Mouse (Mus musculus): ENCODE data around the gene 1810046K07Rik. TPM values are rescaled to one million over a fixed set of nuclear protein-coding genes. Genes with fewer than 3 reads are reported as not detected.
A peak's percentile ranks its signal among the peaks of the same experiment; 100 is the strongest.

The 1810046K07Rik gene
- total RNA-seq, 2 experiments from 2014 or later, result not detected

DNA sequence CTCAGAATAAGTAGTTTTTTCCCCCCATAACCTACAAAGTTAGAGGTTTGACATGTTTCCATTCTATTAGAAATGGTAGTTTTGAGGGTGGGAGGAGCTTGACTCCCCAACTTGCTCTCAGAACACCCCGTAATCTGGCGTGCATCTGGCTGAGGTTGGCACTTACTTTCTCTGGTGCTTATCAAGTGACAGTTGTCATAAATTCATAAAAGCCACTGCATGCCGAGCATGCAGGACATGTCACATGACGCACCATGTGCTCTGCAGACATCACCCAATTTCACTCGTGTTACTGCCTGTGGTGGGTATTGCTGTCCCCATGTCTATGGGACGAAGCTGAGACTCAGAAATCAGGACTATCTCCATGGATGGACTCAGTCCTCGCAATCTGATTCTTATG is 18.2 kb downstream of the 1810046K07Rik start:
- peak; percentile 81 for ATAC-seq (replicated peaks; ENCODE audit: low FRiP score, low TSS enrichment, poor library complexity, severe bottlenecking)

DNA sequence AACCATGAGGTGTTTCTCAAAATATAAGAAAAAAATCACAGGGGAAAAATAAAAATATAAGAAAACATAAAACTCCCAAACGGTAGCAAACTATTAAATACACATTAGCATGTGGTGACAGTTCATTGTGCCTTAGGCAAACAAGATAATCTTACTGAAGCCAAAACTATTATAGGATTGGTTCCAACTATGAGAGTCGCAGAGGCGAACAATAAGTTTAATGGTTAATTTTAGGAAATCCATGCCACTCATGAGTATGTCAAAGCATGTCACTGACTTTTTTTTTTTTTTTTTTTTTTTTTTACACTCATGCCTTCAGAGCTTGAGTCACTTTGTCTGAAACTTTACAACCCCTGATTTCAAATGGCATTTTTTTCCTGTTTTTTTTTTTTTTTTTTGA is 22.4 kb downstream of the 1810046K07Rik start:
- ATAC-seq (replicated peaks; ENCODE audit: low FRiP score, low TSS enrichment, poor library complexity, severe bottlenecking), result no peak

DNA sequence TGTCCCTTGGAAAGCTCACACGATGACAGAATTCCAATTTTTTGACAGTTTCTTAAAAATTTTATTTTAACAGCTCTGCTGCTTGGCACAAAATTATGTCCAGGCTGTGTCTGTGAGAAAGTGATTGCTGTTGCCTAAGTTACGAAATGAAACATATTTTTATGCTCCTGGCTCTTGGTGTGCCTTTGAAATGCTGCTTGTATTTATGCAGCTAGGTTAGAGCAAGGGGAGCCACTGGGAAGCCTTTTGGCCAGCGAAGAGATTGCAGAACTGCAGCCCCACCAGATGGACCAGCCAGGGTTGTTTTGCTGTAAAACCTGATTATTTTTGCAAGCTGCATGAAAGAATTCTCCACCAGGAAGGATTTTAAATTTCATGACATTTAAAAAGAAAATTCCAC is 23.6 kb downstream of the 1810046K07Rik start:
- ATAC-seq (replicated peaks; ENCODE audit: low FRiP score, low TSS enrichment, poor library complexity, severe bottlenecking), result no peak

DNA sequence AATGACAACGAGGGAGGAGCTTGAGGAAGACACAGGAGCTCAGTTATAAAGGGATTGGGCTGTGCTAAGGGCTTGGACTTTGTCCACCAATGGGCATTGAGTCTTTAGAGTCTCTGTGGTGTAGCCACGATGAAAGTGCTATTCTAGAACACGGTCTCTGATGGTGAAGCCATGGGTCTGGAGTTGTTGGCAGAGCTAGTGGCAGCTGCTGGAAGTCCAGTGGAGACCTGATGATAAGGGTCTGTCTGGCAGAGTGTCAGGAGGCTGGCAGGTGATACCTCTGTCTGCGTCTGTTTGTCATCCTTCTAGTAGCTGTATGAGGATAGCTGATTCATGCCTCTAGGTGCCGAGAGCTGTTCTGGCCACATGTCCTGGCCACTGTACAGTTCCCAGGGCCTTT is 24.7 kb downstream of the 1810046K07Rik start:
- ATAC-seq (replicated peaks; ENCODE audit: low FRiP score, low TSS enrichment, poor library complexity, severe bottlenecking), result peak; percentile 77

DNA sequence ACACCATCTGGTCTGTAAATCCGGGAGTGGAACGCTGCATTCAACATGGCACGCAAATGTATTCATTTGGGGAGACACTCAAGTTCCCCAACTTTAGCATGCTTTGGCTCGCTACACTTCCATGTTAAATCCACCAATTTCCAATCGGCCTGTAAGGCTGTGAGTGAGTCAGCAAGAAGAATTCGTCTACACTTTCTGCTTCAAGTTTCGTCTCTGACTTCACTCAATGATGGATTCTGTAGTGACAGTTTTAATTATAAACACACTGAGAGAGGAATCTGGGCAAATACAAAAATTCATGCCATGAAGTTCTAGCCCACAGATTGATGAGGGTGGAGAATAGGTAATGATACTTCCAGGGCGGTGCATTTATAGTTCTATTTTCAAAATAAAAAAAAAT is 35.2 kb downstream of the 1810046K07Rik start:
- no peak for ATAC-seq (replicated peaks; ENCODE audit: low FRiP score, low TSS enrichment, poor library complexity, severe bottlenecking)

DNA sequence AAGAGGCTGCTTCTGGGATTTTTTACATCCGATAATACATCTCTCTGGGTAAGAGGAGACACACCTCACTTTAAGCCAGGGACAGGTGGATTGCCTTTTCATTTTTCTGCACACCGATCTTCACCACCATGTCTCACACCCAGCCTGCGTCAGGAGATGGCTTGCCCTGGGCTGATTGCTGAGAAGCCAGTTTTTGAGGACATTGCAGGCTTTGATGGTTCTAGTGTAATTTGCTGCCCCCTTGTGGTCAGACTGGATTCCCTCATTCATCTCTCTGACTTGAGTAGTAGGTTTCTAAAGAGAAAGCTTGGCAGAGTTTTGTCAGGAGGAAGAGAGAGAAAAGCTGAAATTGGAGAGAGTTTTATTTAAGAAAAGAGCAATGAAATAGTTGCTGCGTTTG is 36.0 kb downstream of the 1810046K07Rik start:
- peak; percentile 94 for ATAC-seq (replicated peaks; ENCODE audit: low FRiP score, low TSS enrichment, poor library complexity, severe bottlenecking)

DNA sequence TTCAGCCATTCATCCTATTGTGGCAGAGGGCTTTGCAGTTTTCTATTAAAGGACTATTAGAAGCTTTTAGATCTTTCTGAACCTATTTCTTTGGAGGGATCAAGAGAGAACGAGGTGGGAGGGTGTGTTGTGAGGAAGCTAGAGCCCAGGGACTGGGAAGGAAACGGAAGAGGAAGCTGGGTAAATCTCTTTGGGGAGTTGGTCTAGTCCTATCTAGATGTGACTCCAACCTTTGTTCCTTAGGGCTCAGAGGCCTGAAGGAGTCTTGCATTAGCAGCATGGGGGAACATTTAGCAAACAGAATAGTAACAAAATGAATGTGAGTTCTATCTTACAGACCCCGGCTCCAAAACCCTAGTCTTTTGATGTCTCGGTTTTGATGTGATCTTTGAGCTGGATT is 37.7 kb downstream of the 1810046K07Rik start:
- no peak for ATAC-seq (replicated peaks; ENCODE audit: low FRiP score, low TSS enrichment, poor library complexity, severe bottlenecking)

DNA sequence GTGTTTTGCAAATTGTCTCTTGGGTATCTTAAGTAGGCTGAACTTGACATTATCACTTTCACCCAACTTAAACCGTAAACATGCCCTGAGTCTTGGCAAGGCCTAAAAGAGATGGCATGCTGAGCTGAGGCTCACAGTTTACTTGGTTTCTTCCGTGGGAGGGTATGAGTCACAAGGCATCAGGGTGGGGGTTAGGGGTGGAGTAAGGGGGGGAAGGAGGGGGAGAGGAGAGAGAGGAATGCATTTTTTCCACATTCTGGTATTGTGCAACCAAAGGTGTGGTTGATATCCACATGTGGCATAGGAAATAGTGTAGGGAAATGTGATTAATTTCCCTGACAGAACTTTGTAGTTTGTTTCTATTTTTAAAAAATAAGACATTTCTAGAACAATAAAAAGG is 42.6 kb downstream of the 1810046K07Rik start:
- ATAC-seq (replicated peaks; ENCODE audit: low FRiP score, low TSS enrichment, poor library complexity, severe bottlenecking), result no peak

DNA sequence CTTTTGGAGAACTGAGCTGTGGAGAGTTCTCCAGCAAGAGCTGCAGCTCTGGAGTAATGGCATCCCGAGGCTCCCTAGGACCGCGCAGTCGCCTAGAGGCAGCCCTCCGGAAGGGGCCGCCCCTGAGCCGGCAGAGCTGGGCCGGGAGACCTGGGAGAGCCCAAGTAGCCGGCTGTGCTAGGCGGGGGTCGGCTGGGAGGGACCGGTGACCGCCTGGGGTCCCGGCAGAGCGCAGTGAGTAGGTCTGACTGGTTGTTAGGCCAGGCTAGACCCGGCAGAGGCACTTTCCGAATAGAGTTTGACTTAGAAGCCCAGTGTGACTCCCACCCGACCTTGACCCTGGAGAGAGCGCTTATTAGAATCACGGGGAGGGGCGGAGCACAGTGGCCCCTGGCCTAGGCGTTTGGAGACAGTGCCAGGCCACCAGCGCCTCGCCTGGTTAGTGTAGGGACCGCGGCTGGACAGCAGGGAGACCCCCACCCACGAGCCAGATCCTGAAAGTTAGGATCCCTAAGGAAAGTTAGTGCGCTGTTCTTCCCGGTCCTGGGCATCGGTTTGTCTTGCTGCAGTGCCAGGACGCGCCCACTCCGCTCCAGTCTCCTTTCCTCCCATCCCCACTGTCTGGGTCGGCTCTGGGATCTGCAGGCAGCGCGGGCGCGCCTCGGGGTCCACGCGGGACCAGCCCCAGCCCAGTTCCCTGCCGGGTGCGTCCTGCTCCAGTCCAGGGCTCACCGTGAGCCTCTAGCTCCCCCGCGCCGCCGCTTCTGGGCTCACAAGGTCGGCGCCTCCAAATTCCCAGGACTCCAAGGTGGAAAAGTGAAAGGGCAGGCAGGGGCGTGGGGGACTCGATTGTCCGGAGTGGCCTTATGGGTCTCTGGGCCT is 50.0 kb downstream of the 1810046K07Rik start, which contains the start of gene Colca2:
Gene Colca2 (minus strand): TSS at position 70 of the 882 bp plus-strand sequence.
- ATAC-seq (replicated peaks; ENCODE audit: low FRiP score, low TSS enrichment, poor library complexity, severe bottlenecking), result peak; percentile 88

DNA sequence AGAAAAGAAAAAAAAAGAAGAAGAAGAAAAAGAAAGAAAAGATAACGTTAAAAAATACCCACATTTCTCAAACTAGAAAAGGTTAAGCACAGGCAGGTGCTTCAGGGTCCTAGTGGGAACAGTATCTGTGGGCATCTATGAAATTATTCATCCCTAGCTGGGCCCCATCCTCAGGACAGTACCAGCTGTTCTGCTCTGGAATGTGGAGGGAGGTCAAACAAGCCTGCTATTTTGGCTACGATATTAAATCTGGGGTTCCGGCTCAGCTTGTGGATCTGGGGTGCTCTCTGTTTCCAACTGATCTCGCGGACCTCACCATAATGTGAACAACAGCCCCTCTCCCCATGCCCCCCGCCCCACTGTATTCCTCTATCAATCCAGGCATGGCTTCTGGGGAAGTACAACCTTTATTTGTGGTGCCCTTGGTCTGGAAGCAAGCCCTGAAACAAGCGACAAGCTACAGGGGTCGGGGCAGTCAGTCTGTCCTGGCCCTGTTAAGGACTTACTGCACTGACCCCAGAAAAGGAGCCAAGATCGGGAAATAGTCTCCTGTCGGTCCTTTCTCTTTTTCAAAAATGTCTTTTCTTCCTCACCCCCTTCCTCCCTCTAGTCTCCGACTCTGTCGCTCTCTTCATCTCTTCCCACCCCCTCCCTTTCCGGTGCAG is 50.8 kb downstream of the 1810046K07Rik start:
- 0 out of 2 replicates have a peak, but pooled peaks have one; percentile 13 for ATAC-seq (replicated peaks; ENCODE audit: low FRiP score, low TSS enrichment, poor library complexity, severe bottlenecking)

DNA sequence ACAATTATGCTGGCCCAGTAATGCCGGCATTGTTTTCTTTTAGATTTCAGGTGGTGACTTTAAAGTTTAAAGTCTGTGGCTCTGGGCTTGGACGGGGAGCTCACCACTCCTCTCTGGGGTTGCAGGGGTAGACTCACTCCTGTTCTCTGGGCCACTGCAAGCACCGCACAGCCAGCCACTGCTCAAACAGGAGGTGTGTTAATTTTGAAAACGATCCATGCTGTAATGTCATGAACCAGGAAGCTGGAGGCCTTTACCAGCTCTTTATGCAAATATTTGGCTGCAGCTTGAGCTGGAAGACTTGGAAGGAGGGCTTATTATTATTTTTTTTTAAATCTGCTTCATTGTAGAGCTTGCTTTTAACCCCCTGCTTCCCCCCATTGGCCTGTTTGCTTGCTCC is 54.0 kb downstream of the 1810046K07Rik start:
- ATAC-seq (replicated peaks; ENCODE audit: low FRiP score, low TSS enrichment, poor library complexity, severe bottlenecking), result no peak

DNA sequence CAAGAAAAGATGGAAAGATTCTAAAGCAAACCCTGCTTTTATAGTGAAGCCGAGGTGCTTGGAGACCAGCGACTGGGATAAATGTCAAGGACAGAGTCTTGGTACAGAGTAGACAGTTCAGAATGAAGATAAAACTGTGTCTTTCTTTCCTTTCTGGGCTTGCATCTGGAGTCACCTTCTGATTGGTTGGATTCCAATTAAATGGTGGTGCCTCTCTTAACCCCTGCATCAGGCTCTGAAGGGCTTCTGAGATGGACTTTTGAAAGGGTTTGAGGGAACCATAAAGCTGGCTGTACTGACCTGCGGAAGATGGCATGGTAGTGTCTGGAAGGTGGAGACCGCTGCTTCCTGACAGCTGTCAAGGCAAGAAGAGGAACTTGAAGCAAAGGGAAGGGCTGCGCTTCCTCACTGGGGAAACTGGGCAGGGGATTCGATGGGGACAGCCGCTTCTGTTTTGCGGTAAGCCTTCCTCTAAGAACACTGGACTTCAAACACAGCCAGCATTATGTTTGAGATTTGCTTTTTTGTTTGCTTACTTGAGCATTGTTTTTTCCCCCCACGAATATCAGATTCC is 55.0 kb downstream of the 1810046K07Rik start:
- no peak for ATAC-seq (replicated peaks; ENCODE audit: low FRiP score, low TSS enrichment, poor library complexity, severe bottlenecking)

DNA sequence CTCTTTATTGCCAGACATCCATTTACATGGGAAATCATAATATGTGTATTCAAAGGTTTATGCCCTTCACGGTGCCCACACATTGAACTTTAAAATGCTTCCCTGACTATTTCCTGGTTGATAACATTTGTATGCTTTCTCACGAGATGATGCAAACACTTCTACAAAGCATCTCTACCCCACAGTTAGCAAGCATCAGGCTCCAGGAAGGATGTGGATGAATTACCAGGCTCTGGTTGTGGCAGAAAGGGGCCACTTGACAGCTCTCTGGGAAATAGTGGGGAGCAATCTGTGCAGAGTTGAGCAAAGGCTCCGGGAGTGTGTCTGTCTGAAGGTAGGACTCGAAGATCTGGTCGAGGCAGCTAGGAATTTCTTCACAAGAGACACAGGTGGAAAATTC is 56.6 kb downstream of the 1810046K07Rik start:
- ATAC-seq (replicated peaks; ENCODE audit: low FRiP score, low TSS enrichment, poor library complexity, severe bottlenecking), result no peak

DNA sequence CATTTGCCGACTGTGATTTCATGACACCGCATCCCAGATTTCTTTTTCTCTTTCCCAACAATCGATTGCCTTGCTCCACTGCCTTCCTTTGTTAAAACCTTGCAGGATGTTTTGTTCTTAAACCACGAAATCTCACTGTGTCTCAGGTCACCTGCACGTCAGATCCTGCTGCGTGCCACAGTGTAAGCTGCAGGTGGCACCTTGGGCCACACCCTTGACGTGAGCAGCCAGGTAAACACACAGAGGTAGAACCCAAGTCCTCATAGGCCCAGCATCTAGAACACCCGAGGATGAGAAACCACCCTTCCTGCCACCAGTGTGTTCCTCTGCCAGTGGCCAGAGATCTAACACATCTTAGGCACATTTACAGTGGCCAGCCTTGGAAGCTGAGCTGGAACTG is 57.6 kb downstream of the 1810046K07Rik start:
- no peak for ATAC-seq (replicated peaks; ENCODE audit: low FRiP score, low TSS enrichment, poor library complexity, severe bottlenecking)

DNA sequence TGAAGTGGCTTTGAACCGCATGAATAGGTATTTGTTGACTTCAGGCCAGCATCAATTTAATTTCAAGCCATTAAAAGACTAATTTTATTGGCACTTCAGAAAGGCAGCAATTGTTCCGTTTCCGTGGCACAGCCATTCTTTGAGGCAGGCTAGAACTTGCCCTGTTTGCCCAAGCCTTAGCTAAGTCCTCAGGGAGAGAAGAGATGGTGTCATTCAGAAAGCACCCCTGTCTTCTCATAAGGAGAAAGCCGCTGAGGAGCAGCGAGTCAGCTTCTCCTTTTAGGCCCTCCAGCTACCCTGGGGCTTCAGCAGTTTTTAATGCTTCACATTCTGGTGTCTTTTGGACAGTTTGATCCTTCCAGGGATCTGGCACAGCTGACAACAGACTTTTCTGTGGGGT is 59.9 kb downstream of the 1810046K07Rik start:
- ATAC-seq (replicated peaks; ENCODE audit: low FRiP score, low TSS enrichment, poor library complexity, severe bottlenecking), result no peak

DNA sequence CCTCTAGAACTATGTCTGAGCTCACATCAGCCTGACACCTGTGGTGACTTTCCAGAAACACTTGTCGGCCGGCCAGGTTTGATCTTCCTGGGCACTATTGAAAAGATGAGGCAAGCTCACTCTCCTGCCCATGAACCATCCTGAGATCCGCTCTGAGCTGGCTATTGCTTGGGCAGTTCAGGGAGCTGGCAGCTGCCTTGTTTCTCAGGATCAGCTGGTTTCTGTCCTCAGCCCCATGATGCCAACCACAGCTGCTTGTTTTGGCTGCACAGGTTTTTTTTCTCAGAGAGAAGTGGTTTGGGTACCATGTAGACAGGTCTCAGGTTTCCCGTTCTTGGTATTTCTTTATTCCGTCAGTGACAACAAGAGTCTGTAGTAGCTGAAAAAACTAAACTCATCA is 70.3 kb downstream of the 1810046K07Rik start:
- no peak for ATAC-seq (replicated peaks; ENCODE audit: low FRiP score, low TSS enrichment, poor library complexity, severe bottlenecking)

DNA sequence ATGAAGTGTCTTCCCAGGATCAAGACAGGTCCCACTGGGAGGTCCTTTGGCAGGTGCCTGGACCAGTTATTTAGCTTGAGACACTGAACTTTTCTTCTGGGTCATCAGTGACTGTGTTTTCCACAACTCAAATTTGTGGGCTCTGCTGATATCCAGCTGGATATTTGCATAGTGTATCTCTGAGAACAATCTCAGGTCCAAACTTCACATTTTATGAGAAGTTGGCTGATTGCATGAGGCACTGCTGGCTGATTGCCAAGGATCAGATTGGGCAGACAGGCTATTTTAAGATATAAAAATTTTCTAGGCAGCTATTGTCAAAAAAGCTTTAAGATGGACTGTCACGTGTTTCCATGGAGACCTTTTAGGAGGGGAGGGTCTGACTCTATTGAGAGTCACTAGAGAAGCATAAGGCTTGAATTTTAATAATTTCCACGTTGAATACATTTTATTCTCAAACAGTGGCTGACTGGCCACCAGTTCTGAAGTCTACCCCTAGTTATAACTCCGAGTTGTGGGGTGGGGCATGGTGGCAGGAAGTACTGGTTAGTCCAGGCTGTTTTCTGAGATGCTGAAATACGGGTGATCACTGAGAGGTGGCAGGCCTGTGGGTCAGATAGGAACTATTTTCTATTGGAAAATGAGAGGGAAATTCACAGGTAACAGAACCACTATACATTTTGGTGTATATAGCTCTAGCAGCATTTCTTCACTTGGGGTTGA is 71.8 kb downstream of the 1810046K07Rik start:
- no peak for ATAC-seq (replicated peaks; ENCODE audit: low FRiP score, low TSS enrichment, poor library complexity, severe bottlenecking)

Data from megakaryocyte-erythroid progenitor cell, adult 5-6 weeks (primary cell).